Mouse (Mus musculus): ENCODE results near the gene Gm44503.

DNA sequence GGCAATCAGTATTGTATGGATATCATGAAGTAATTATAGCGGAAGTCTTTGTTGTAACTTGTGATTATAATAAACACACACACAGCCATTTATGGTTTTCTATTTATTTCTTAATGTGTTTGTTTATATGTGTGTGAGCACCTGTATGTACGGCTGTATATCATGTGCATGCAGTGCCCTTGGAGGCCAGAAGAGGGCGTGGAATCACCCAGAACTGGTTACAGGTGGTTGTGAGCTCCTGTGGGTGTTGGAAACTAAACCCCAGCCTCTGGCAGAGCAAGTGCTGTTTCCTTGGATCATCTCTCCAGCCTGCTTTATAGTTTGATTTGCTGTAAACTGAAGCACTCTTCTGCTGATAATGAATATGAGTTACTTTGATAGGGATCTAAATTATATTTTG, 15.2 kb upstream of the Gm44503 start:
- TF ChIP-seq POLR2A (IDR thresholded peaks at IDR 0.05; ENCODE audit: control insufficient read depth, extremely low read depth, insufficient read depth, low read length, poor library complexity) (no peak), CTCF (IDR thresholded peaks at IDR 0.05; ENCODE audit: borderline replicate concordance, control insufficient read depth, extremely low read depth, insufficient read depth, low read length, poor library complexity) (no peak)

All from thymus, adult 2 months (tissue).